Mouse (Mus musculus): ENCODE results near the gene 2210016L21Rik.
A peak's percentile ranks its signal among the peaks of the same experiment; 100 is the strongest.
"Not testable (repeated sequence)": the region's sequence is repeated elsewhere in the genome, so short reads cannot be mapped to it uniquely, and the experiment has no call there.

2210016L21Rik gene

DNA sequence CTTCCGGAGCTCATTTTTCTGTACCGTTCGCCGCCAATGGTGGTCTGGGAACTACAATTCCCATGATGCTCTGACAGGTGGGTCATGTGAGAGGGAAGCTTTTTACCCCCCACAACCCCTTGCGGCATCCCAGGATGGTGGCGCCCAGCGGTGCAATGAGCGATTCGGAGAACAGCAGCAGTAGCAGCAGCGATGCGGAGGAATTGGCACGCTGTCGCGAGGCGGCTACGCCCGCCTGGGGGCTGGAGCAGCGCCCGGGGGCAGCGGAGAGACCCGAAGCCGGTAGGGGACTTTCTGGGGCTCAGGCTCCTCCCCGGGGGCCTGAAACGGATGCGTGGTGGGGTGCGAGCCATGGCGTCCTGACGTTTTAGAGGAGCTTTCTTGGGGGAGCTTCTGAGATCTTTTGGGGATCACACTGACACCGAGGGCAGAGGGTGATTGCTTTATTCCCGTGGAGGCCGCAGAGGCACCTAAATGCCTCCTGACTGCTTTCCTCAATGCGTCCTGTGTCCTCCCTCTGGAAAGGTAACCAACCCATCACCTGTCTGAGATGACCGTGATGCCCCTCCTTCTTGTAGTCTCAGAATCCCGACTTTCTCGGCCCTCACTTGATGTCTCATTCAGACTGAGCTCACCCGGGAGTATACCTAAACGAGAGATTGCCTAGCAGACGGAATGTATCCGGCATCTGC, at the start of gene 2210016L21Rik:
Gene 2210016L21Rik, plus strand, starts transcription at position 85 of the 692 bp plus-strand sequence.
- DNase-seq: peak; percentile 87

DNA sequence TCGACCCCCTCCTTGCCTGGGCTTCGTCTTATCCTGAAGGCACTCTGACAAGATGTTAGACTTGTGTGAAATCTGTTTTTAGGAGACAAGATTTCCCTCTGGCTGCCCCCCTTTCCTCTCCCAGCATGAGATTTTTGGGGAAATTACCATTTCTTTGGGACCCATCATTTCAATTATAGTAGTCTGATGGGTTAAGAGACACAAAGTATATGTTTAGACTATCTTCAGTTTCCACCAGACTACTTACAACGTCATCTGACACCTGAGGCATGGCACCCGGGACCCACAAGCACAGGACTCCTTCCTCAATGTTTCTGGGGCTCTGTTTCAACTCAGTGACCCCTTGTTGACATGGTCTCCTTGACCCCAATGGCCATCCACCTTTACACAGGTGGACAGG, 46.4 kb upstream of the 2210016L21Rik start:
- no peak for DNase-seq

DNA sequence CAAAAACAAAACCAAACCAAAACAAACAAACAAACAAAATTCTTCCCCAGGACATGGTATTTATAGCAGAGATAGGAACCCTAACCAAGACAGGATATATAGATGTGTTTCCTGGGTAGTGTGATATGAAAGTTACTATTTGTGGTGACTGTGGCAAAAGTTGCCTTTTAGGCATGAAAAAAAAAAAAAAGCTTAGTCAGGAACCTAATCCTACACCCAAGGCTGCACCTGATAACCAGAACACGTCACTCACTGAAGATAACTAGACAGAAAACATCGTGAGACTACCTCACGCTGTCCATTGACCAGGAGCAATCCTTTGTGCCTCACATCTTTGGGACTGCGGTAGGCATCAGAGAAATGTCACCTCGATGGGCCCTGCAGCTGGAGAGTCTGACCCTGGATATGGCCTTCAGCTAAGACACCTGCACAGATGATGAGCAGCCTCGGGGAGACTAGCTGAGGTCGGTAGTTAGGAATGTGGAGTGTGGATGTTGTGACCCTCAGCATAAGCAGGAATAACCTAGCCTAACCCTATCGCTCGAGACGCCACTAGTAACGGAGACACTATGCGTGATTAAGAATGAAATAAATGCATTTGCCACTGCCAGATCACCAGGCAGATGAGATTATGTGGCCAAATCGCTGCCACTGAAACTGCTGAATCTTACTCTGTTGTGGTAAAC, 45.1 kb upstream of the 2210016L21Rik start, which contains the start of gene Oasl2:
Gene Oasl2, plus strand, starts transcription at position 249 of the 686 bp plus-strand sequence.
- no peak for DNase-seq

DNA sequence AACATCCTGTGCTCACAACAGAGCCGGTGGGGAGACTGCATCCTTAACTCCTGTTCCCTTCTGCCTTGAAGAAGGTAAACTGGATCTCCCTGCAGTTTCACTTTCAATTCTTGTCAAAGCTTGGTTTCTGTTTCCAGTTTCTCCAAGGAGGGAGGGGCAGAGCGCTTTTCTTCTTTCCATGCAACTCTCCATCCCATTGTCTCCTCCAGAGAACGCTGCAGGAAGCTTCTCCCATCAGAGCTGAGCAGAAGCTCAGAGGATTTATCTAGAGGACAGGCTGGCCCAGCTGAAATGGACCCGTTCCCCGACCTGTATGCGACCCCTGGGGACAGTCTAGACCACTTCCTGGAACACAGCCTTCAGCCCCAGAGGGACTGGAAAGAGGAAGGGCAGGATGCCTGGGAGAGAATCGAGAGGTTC, 44.6 kb upstream of the 2210016L21Rik start:
- peak; percentile 53 for DNase-seq

DNA sequence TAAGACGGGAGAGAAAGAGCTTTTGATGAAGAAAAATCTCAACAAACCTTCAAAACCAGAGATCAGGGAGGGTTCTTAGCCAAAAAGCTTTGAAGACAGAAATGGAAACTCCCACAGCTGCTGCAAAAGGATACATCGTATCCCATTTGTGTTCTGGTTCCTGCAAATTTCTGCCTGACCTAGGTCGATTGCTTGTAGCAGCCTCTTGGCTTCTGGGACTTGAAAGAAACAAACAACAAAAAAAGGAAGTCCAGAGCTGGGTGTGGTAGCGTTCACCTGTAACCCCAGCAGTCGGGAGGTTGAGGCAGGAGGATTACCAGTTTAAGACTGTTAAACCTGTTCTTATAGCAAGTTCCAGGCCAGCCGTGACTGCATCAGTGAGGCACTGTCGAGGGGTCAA, 43.1 kb upstream of the 2210016L21Rik start:
- no peak for DNase-seq

DNA sequence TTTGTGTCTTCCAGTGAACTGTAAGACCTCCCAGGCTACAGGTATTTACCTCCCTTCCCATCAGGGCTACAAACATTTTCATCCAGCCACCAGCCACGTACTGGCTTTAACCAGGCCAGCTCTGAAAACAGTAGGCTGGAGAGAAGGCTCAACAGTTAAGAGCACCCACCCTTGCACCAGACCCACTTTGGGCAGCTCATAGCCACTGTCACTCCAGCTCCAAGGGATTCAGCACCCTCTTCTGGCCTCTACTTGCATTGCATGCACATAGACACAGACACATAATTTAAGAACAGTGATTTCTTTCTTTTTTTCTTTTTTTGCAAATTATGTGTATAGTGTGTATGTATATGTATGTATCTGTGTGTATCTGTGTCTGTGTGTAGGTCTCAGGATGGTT, 39.5 kb upstream of the 2210016L21Rik start:
- peak; percentile 33 for DNase-seq

DNA sequence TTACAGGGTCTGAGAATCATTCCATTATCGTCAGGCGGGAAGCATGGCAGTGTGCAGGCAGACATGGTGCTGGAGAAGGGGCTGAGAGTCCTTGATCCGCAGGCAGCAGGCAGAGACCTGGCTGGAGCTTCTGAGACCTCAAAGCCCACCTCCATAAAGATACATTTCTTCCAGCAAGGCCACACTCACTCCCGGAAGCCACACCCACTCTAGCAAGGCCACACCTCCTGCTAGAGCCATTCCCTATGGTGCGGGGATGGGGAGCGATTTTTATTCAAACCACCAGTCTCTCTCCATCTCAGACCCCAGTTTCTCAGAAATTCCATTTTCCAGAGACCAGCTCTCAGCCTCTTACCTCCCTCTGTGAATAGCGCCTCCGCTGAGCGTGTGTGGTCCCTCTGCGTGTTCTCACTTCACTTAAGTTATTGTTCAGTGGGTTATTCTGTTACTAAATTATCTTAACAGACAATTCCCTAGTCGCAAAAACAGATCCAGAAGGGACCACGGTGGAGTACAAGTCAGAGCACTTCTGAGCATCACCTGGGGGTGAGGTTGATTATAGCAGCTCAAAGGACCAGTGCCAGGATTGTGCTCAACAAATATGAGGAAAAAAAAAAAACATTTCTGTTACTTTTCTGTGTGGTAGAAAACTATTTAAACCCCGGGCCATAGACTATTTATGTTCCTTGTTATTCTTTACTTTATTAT, 33.2 kb upstream of the 2210016L21Rik start:
- no peak for DNase-seq

DNA sequence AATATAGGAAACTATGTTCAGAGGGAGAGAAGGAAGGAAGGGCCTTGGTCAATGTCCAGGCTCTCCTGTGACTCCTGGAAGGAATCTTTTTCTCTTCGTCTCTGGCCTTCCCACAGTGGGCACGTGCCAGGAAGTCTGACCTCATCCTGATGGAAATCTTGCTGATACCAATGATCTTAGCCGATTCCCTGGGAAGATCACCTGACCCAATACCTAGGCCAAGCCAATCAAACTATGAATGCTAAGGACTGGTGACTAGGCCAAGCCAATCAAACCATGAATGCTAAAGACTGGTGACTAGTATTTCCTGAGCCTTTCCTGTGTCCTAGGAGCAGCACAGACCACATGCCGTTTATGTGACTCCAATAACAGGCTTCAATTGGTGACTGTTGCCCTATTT, 28.3 kb upstream of the 2210016L21Rik start:
- DNase-seq: no peak

DNA sequence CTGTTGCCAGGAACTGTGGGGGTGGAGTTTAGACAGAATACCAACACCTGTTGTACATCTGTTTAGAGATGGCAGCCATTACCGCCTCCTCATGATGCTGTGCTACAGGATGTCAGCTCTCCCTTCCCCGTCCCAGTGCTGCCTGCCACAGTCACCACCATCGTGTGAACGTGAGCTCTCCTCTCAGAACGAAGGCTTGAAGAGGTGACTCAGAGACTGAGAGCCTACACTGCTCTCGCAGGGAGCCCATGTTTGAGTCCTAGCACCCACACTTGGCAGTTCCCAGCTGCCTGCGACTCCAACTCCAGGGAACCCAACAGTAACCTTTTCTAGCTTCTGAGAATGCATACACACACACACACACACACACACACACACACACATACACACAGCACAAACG, 27.1 kb upstream of the 2210016L21Rik start:
- no peak for DNase-seq

DNA sequence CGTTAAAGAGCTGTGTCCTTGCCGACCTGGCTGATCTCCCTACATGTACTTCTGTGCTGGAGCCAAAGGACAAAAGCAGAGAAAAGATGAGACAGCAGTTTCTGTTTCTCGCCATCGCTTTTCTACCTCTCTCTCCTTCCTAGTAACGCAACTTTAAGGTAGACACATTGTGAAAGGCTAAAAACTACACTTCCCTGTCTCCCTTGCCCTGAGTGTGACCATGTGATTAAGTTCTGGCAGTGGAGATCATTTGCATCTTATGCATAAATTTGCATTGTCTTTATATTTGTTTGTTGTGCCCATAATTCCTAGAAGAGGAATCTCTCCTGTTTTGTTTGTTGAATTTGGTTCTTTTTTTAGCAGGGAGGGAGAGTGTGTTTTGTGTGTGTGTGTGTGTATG, 26.1 kb upstream of the 2210016L21Rik start:
- DNase-seq: no peak

DNA sequence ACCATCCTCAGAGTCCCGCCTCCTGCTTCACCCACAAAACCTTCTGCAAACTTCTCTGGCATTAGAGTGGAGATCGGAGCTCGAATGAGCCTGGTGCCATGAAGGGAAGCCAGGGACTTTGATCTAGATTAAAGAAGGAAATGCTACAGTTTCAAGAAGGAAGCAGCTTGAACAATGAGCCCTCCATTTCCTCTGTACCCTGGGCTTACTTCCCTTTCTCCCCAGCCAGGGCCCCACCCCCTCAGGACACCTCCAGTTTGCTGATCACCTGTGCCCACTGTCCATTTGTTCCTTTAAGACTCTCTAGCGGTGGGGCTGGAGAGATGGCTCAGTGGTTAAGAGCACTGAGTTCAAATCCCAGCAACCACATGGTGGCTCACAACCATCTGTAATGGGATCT, 25.2 kb upstream of the 2210016L21Rik start:
- no peak for DNase-seq

DNA sequence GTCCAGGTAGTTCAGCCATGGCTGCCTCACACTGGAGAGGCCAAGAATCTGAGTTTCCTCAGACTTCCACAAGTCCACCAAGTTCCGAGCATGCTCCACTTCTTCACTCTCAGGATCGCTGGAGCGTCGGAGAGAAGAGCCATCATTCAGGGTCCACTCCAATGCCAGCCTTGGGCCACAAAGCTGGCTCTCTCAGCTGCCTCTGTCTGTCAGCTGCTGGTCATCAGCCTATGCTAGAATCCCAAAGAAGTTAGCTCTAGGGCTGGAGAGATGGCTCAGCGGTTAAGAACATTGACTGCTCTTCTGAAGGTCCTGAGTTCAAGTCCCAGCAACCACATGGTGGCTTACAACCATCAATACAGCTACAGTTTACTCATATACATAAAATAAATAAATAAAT, 24.6 kb upstream of the 2210016L21Rik start:
- not testable (repeated sequence) for DNase-seq

DNA sequence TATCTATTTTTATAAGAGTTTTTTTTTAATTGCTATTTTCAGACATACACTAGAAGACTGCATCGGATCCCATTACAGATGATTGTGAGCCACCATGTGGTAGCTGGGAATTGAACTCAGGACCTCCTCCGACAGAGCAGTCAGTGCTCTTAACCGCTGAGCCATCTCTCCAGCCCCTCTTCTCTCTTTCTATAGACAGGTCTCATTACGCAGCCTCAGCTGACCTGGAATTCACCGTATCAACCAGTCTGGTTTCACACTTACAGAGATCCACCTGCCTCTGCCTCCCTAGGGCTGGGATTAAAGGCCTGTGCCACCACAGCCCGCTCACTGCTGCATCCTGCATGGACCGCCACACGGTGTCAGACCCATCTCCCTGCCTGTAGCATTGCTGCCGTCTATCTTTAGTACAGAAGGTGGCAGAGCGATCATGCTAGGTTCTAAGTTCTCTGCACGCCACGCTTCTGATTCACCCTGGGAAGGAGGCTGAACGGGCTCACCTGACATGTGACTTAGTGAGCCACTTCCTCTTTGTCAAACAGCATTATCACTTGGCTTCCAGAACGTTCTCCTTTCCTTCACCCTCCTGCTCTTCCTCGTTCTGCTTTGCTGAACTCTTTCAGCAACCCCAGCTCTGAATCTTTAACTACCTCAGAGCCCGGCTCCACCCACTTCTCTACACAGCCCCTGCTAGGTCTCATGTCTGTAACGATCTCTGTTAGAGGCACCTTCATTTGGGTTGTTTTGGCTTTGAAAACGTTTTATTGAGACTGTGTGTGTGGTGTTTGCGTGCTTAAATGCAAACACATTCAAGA, 20.2 kb upstream of the 2210016L21Rik start:
- DNase-seq: peak; percentile 56

DNA sequence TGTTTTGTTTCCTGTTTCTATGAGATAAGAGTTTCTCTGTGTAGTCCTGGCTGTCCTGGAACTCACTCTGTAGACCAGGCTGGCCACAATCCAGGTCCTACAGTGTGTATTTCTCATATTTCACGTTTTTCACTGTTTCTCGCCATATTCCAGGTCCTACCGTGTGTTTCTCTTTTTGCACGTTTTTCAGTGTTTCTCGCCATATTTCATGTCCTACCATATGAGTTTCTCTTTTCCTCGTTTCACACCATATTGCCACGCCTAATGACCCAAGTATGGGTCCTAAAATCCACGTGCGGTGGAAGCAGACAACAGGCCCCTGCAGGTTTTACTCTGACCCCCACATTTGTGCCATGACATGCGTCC, 19.6 kb upstream of the 2210016L21Rik start:
- no peak for DNase-seq

DNA sequence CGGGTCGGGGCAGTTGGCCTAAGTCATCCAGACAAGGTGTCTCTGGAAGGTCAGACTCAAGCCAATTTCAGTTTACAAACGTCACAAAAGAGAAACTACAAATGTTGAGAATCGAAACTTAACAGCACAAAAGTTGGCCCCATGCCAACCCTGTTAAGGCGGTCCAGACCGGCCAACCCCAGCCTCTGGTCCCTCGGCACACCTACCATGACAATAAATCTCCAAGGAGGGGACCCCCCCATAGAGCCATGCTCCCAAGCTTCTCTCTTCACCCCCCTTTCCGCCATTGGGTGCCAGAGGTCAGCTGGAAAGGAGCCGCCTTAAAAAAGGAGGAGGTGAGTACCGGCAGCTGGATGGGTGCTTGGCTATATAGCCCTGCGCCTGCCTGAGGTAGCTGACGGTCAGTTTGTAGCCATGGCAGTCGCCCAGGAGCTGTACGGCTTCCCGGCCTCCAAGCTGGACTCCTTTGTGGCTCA, 18.9 kb upstream of the 2210016L21Rik start, which contains the start of gene Oasl1:
Gene Oasl1, plus strand, starts transcription at position 243 of the 476 bp plus-strand sequence.
- DNase-seq: peak; percentile 66

DNA sequence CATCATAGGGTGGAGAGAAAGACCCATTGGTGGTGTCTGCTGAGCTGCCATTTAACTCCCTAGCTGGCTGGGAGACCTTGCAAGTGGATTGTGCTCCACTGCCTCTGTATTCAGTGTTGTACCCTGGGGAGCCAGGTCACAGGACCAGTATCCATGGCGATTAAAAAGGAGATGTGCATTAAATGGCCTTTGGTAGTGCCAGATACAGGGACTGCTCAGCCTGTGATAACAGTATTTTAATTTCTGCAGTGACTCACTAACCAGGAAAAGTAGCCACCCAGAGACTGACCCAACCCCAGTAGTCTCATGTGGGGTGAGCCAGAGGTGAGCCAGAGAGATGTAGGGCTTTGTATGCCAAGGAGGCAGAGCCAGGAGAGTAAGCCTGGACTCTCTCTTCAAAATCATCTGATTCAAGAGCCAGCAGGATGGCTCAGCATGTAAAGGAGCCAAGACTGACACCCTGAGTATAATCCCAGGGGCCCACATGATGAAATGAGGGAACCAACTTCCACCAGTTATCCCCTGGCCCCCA, 15.7 kb upstream of the 2210016L21Rik start:
- no peak for DNase-seq

DNA sequence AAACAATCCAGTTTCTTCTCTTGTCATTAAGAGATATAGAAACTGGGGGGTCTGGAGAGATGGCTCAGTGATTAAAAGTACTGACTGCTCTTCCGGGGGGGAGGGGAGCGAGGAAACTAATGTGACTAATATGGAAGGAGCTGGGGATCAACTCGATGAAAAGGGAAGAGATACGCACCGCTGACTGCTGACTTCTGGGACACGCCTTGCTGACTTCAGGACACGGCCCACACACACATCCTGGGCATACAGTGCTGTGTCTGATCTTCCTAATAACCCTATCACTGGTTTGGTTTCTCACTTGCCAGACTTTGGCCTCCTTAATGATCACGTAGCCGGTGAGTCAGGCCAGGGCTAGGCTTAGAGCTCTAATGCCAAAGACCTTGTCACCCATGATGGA, 15.2 kb upstream of the 2210016L21Rik start:
- no peak for DNase-seq

DNA sequence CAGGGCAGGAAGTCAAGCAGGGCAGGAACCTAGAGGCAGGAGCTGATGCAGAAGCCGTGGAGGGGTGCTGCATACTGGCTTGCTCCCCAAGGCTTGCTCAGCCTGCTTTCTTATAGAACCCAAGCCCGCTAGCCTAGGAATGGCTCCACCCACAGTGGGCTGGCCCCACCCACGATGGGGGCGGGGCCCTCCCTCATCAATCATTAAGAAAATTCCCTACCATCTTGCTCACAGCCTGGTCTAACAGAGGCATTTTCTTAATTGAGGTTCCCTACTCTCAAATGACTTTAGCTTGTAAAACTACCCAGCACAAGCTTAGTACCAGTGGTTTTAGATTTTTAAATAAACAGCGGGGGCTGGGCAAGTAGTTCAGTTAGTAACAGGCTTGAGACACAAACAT, 10.3 kb upstream of the 2210016L21Rik start:
- DNase-seq: no peak

DNA sequence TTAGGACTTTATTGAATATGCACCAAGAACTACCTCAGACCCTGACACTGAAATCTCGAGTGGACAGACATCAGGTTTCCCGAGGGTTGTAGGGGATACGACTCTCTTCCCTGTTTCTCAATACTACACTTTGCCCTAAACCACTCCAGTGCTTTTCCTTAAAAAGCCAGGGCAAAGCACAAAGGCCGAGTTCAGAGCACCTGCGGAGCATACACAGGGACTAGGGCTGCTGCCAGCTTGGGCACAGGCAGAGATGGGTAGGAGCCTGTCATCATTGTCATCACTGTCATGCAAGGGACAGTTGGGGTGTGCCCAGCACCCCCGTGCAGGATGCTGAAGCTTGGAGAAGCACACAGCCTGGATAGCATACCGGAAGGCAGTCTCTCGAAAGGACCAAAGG, 8.8 kb upstream of the 2210016L21Rik start:
- peak; percentile 50 for DNase-seq

DNA sequence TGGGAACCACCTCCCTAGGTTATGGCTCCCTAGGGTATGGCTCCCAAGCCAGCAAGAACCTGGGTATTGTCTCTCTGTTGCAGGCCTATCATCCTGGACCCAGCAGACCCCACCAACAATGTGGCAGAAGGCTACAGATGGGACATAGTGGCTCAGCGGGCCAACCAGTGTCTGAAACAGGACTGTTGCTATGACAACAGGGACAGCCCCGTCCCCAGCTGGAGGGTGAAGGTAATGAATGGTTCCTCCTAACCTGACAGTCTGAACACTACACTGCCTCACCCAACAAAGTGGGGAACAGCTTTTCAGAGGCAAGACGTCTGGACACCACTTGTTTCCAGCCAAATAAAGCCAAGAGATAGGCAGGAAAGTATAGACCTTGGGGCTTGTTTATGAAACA, 6.1 kb upstream of the 2210016L21Rik start:
- no peak for DNase-seq

DNA sequence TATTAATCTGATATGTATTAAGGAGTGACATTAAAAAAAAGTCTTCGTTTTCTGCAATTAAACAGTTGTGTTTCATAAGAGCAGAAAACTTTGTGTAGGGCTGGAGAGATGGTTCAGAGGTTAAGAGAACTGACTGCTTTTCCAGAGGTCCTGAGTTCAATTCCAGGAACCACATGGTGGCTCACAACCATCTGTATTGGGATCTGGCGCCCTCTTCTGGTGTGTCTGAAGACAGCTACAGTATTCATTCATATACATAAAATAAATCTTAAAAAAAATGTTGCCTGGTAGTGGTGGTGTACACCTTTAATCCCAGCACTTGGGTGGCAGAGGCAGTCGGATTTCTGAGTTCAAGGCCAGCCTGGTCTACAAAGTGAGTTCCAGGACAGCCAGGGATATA, 820 bp upstream of the 2210016L21Rik start:
- not testable (repeated sequence) for DNase-seq

DNA sequence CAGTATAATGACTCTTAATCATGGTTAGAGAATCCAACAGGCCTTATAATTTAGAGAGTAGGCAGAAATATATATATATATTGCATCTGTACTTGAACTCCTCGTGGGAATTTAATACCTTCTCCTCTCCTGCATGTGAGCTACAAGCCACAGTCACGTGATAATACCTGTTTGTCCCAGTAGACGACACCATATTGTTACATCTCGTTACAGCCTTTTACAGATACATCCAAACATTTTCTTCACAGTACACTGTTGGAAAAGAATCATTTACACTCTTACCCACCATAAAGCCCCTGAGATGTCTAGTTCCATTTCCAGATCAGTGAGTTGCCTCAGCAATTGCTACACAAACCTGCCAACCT, 790 bp downstream of the 2210016L21Rik start:
- no peak for DNase-seq

DNA sequence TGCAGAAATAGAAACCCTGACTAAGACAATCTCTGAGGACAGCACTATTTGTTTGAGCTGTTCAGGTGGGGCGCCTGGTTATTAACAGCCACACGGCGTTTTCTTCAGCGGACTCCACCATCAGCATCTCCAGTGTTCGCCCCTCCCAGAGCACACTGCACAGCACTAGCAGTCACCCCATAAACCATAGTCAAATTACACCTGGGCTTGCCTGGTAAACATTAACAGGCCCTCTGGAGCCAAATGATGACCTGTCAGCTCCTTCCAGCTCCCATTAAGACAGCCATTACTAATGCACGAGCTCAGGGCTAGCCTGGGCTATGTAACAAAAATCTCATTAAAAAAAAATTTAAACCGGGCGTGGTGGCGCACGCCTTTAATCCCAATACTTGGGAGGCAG, 3.1 kb downstream of the 2210016L21Rik start:
- DNase-seq: no peak

All from kidney, adult 11 months (tissue).